Comparison of ENCODE assay signal across 7 mouse cellular contexts in genomic region chr6:54039357-54039804, GRCm38 (mm10). TPM values are rescaled to one million over a fixed set of nuclear protein-coding genes. Genes with fewer than 3 reads are reported as not detected.
DNase-seq lines count a peak whose midpoint lies in the region; ATAC-seq lines count a peak whose summit lies in the region.

Gene Chn2 (plus strand): TSS chr6:54039554.

- H3K4me2 ChIP-seq in limb, embryonic 12.5 days: peak within 1 kb of the TSS; percentile 90
- H3K4me2 ChIP-seq in midbrain, embryonic 12.5 days (replicated peaks): peak within 1 kb of the TSS; percentile 92

- peak; percentile 57 for ATAC-seq in limb, embryonic 12.5 days (ENCODE audit: insufficient number of reproducible peaks, insufficient read depth, low FRiP score, low TSS enrichment, low read depth)
- ATAC-seq in midbrain, embryonic 12.5 days (ENCODE audit: low FRiP score, low read depth): peak; percentile 83

- DNase-seq in adrenal gland, postnatal 25 days: peak; percentile 68
- peak; percentile 87 for DNase-seq in embryo, embryonic 9.5 days (ENCODE audit: extremely low spot score)
- peak; percentile 54 to 62 for DNase-seq in heart, adult 18-20 months
- peak; percentile 49 for DNase-seq in kidney, adult 11 months
- DNase-seq in spleen, postnatal 4 days (ENCODE audit: low spot score in 2 of 2): peak; percentile 24 to 71

- peaks cover 28% of the 10 kb centered on the region for H3K4me1 ChIP-seq in limb, embryonic 12.5 days (replicated peaks)
- peaks cover 28% of the 10 kb centered on the region for H3K4me1 ChIP-seq in midbrain, embryonic 12.5 days

- H3K36me3 ChIP-seq in limb, embryonic 12.5 days: no peaks in the 10 kb centered on the region
- H3K36me3 ChIP-seq in midbrain, embryonic 12.5 days: no peaks in the 10 kb centered on the region

- peak within 1 kb of the TSS; percentile 72 for H3K27ac ChIP-seq in limb, embryonic 12.5 days
- peak within 1 kb of the TSS; percentile 95 for H3K27ac ChIP-seq in midbrain, embryonic 12.5 days (replicated peaks)

- no peaks in the 10 kb centered on the region; the same call in 1 of the 2 replicates for H3K9me3 ChIP-seq in limb, embryonic 12.5 days
- H3K9me3 ChIP-seq in midbrain, embryonic 12.5 days: no peaks in the 10 kb centered on the region

- under 1% methylated on average over 35 of the region's 43 CpGs for WGBS in limb, embryonic 12.5 days
- 0% methylated on average over 26 of the region's 43 CpGs for WGBS in midbrain, embryonic 12.5 days

- H3K4me3 ChIP-seq in limb, embryonic 12.5 days (replicated peaks): peak within 1 kb of the TSS; percentile 67
- peak within 1 kb of the TSS; percentile 60 for H3K4me3 ChIP-seq in midbrain, embryonic 12.5 days

- H3K9ac ChIP-seq in limb, embryonic 12.5 days (replicated peaks): peak within 1 kb of the TSS; percentile 90
- peak within 1 kb of the TSS; percentile 83 for H3K9ac ChIP-seq in midbrain, embryonic 12.5 days (replicated peaks)

- H3K27me3 ChIP-seq in limb, embryonic 12.5 days: peaks cover 28% of the 10 kb centered on the region
- peaks cover 44% of the 10 kb centered on the region for H3K27me3 ChIP-seq in midbrain, embryonic 12.5 days

RNA-seq across cellular contexts. Expression of gene Chn2, which starts in this region (rescaled TPM):
- 4.8 and 10.4 TPM in 2 replicates for total RNA-seq in adrenal gland, postnatal 25 days (2021)
- 1 to 10 TPM; 2.7 to 3.3 TPM for total RNA-seq in heart, adult 18-20 months (2021)
- polyA plus RNA-seq in limb, embryonic 12.5 days (2016; fragmentation: Nextera tagmentation; extraction: Ambion mirVana): 11.9 and 12.0 TPM in 2 replicates
- 22.1 and 28.5 TPM in 2 replicates for polyA plus RNA-seq in midbrain, embryonic 12.5 days (2016; fragmentation: Nextera tagmentation; extraction: Ambion mirVana)

Comparison
In these comparisons a context has a peak if more than half of its experiments do, and no peak if none do; other contexts are left out.
1. Peak in every context shown above with its lines: DNase-seq, ATAC-seq, H3K4me3 ChIP-seq and H3K27ac ChIP-seq.